ENCODE assay signal across 11 mouse cellular contexts in genomic region chr5:24353327-24353726, GRCm38 (mm10). TPM values are rescaled to one million over a fixed set of nuclear protein-coding genes. Genes with fewer than 3 reads are reported as not detected.
A peak's percentile ranks its signal among the peaks of the same experiment; 100 is the strongest.
DNase-seq lines count a peak whose midpoint lies in the region; ATAC-seq and TF ChIP-seq lines count a peak whose summit lies in the region.
"Had no signal": no experiment of that assay in that cellular context is flagged by ENCODE, and none has a peak within 500 bp of the region (broad histone marks: within the 10 kb centered on the region; RNA-seq: fewer than 3 reads in every experiment).

No protein-coding gene starts in this region.

- no peaks in the 10 kb centered on the region for H3K36me3 ChIP-seq in heart, embryonic 10.5 days
- H3K36me3 ChIP-seq in lung, embryonic 16.5 days (ENCODE audit: control insufficient read depth, insufficient read depth, low read length) = no peaks in the 10 kb centered on the region
- no peaks in the 10 kb centered on the region for H3K36me3 ChIP-seq in limb, embryonic 11.5 days (ENCODE audit: control insufficient read depth, insufficient read depth, low read length)
- no peaks in the 10 kb centered on the region for H3K36me3 ChIP-seq in stomach, postnatal 0 days (ENCODE audit: control insufficient read depth, insufficient read depth, low read length)
- H3K36me3 ChIP-seq: liver, embryonic 12.5 days had no signal

- TF ChIP-seq CTCF in lung, adult 2 months (IDR thresholded peaks at IDR 0.05; ENCODE audit: insufficient read depth, low read length) = no peak
- no peak for TF ChIP-seq CTCF in stomach, postnatal 0 days (IDR thresholded peaks at IDR 0.05; ENCODE audit: low read depth)

- no peak overlapping the region for H3K9ac ChIP-seq in lung, embryonic 16.5 days (ENCODE audit: low read length)
- no peak overlapping the region for H3K9ac ChIP-seq in limb, embryonic 11.5 days (ENCODE audit: low read length)
- no peak overlapping the region for H3K9ac ChIP-seq in stomach, postnatal 0 days (ENCODE audit: low read length)
- H3K9ac ChIP-seq: liver, embryonic 12.5 days had no signal

- peak overlapping the region; percentile 88 for H3K4me3 ChIP-seq in heart, embryonic 10.5 days
- H3K4me3 ChIP-seq in lung, embryonic 16.5 days (ENCODE audit: low read length) = no peak overlapping the region
- no peak overlapping the region for H3K4me3 ChIP-seq in lung, adult 2 months (replicated peaks; ENCODE audit: extremely low read depth, low read depth, low read length)
- H3K4me3 ChIP-seq in limb, embryonic 11.5 days (ENCODE audit: low read depth, low read length) = no peak overlapping the region
- no peak overlapping the region for H3K4me3 ChIP-seq in stomach, postnatal 0 days (ENCODE audit: low read depth, low read length)
- H3K4me3 ChIP-seq: liver, embryonic 12.5 days had no signal

- ATAC-seq in lung, embryonic 16.5 days (ENCODE audit: low read depth) = no peak
- ATAC-seq in limb, embryonic 11.5 days (ENCODE audit: insufficient number of reproducible peaks, low FRiP score, low TSS enrichment, low read depth) = no peak
- no peak for ATAC-seq in stomach, postnatal 0 days (ENCODE audit: low FRiP score, low TSS enrichment)
- no peak for ATAC-seq in activated CD4-positive, CD25-positive, alpha-beta regulatory T cell, adult 4 months
- ATAC-seq: Patski had no signal

- H3K4me1 ChIP-seq in heart, embryonic 10.5 days = peaks cover 63% of the 10 kb centered on the region
- H3K4me1 ChIP-seq in lung, embryonic 16.5 days (replicated peaks; ENCODE audit: control insufficient read depth, insufficient read depth, low read length) = peaks cover 28% of the 10 kb centered on the region
- peaks cover 8% of the 10 kb centered on the region for H3K4me1 ChIP-seq in lung, adult 2 months (ENCODE audit: control insufficient read depth, insufficient read depth, low read length)
- H3K4me1 ChIP-seq in limb, embryonic 11.5 days (ENCODE audit: control insufficient read depth, insufficient read depth, low read length) = peaks cover 20% of the 10 kb centered on the region
- H3K4me1 ChIP-seq in stomach, postnatal 0 days (replicated peaks; ENCODE audit: control insufficient read depth, insufficient read depth) = peaks cover 4% of the 10 kb centered on the region; the same call in 1 of the 2 replicates

- no peak overlapping the region for H3K4me2 ChIP-seq in lung, embryonic 16.5 days (ENCODE audit: low read depth, low read length)
- H3K4me2 ChIP-seq in limb, embryonic 11.5 days (ENCODE audit: low read depth, severe bottlenecking) = no peak overlapping the region
- no peak overlapping the region for H3K4me2 ChIP-seq in stomach, postnatal 0 days (replicated peaks; ENCODE audit: low read depth)

- WGBS in heart, embryonic 10.5 days = 15% methylated on average over 4 of the region's 4 CpGs
- 23% methylated on average over 4 of the region's 4 CpGs for WGBS in lung, embryonic 16.5 days
- WGBS in lung, adult 2 months = 37% methylated on average over 4 of the region's 4 CpGs
- WGBS in limb, embryonic 11.5 days = 14% methylated on average over 4 of the region's 4 CpGs
- 40% methylated on average over 4 of the region's 4 CpGs for WGBS in stomach, postnatal 0 days

- H3K9me3 ChIP-seq in heart, embryonic 10.5 days = no peaks in the 10 kb centered on the region
- no peaks in the 10 kb centered on the region for H3K9me3 ChIP-seq in lung, embryonic 16.5 days (ENCODE audit: control insufficient read depth, low read length)
- no peaks in the 10 kb centered on the region for H3K9me3 ChIP-seq in limb, embryonic 11.5 days (ENCODE audit: control insufficient read depth, low read length)
- no peaks in the 10 kb centered on the region for H3K9me3 ChIP-seq in stomach, postnatal 0 days (ENCODE audit: control insufficient read depth, low read length)
- H3K9me3 ChIP-seq: liver, embryonic 12.5 days had no signal

- peak overlapping the region; percentile 99 for H3K27ac ChIP-seq in heart, embryonic 10.5 days
- H3K27ac ChIP-seq in lung, embryonic 16.5 days (ENCODE audit: low read length) = peak overlapping the region; percentile 76
- H3K27ac ChIP-seq in limb, embryonic 11.5 days (replicated peaks; ENCODE audit: low read depth, low read length) = peak overlapping the region; percentile 63
- peak overlapping the region; percentile 92; the same call in 1 of the 2 replicates for H3K27ac ChIP-seq in stomach, postnatal 0 days (replicated peaks)
- H3K27ac ChIP-seq: liver, embryonic 12.5 days had no signal

- peaks cover 35% of the 10 kb centered on the region for H3K27me3 ChIP-seq in heart, embryonic 10.5 days (ENCODE audit: insufficient read depth, poor library complexity, severe bottlenecking)
- peaks cover 26% of the 10 kb centered on the region for H3K27me3 ChIP-seq in lung, embryonic 16.5 days (ENCODE audit: control insufficient read depth, insufficient read depth, low read depth, low read length)
- H3K27me3 ChIP-seq in limb, embryonic 11.5 days (ENCODE audit: control insufficient read depth, insufficient read depth, low read length) = peaks cover 22% of the 10 kb centered on the region
- no peaks in the 10 kb centered on the region; the same call in 1 of the 2 replicates for H3K27me3 ChIP-seq in stomach, postnatal 0 days (ENCODE audit: control insufficient read depth, insufficient read depth, low read length)

- DNase-seq in heart, embryonic 10.5 days (ENCODE audit: low spot score) = no peak
- no peak for DNase-seq in heart, adult 8-10 months (ENCODE audit: low spot score)
- no peak for DNase-seq in lung, adult 2 months
- no peak for DNase-seq in limb, embryonic 11.5 days (ENCODE audit: low spot score)
- no peak for DNase-seq in stomach, postnatal 0 days (ENCODE audit: low spot score)
- DNase-seq in urinary bladder, postnatal 4 days (ENCODE audit: low spot score in 2 of 2) = no peak
- DNase-seq: cerebellum, postnatal 36 days had no signal

- TF ChIP-seq POLR2A in lung, adult 2 months (IDR thresholded peaks at IDR 0.05; ENCODE audit: borderline replicate concordance, extremely low read depth, low read depth, low read length) = no peak

- no peak for TF ChIP-seq EP300 in stomach, postnatal 0 days (optimal IDR thresholded peaks at IDR 0.05)

RNA-seq across cellular contexts. Expression of gene Kcnh2, which starts 1.9 kb away (rescaled TPM):
- polyA plus RNA-seq in heart, embryonic 10.5 days (2016; fragmentation: Nextera tagmentation; extraction: Ambion mirVana) = 28.8 and 32.2 TPM in 2 replicates
- total RNA-seq in heart, adult 8-10 months (2022) = 10 to 100 TPM; 48.8 to 95.2 (median 71.0) TPM
- polyA plus RNA-seq in lung, embryonic 16.5 days (2015; fragmentation: Nextera tagmentation; extraction: Ambion mirVana) = 5.6 and 6.5 TPM in 2 replicates
- polyA plus RNA-seq in lung, adult 2 months (2012; rRNA removed) = 29.5 and 37.1 TPM in 2 replicates
- 6.7 and 7.1 TPM in 2 replicates for polyA plus RNA-seq in limb, embryonic 11.5 days (2014; fragmentation: Nextera tagmentation; extraction: Ambion mirVana)
- polyA plus RNA-seq in stomach, postnatal 0 days (2015; fragmentation: Nextera tagmentation; extraction: Ambion mirVana) = 3.7 and 3.8 TPM in 2 replicates
- polyA plus RNA-seq in activated CD4-positive, CD25-positive, alpha-beta regulatory T cell, adult 4 months (2017; shearing (Covaris generic)) = under 1 TPM; 0.16 to 0.24 TPM

RNA-seq across cellular contexts. Expression of gene Nos3, which starts 11.3 kb away (rescaled TPM):
- 23.2 and 40.8 TPM in 2 replicates for polyA plus RNA-seq in heart, embryonic 10.5 days (2016; fragmentation: Nextera tagmentation; extraction: Ambion mirVana)
- total RNA-seq in heart, adult 8-10 months (2022) = 10 to 100 TPM; 21.4 to 26.9 (median 23.8) TPM
- polyA plus RNA-seq in lung, embryonic 16.5 days (2015; fragmentation: Nextera tagmentation; extraction: Ambion mirVana) = 18.9 and 19.8 TPM in 2 replicates
- polyA plus RNA-seq in lung, adult 2 months (2012; rRNA removed) = 21.0 and 28.2 TPM in 2 replicates
- 4.8 and 5.3 TPM in 2 replicates for polyA plus RNA-seq in limb, embryonic 11.5 days (2014; fragmentation: Nextera tagmentation; extraction: Ambion mirVana)
- polyA plus RNA-seq in stomach, postnatal 0 days (2015; fragmentation: Nextera tagmentation; extraction: Ambion mirVana) = 3.1 and 3.2 TPM in 2 replicates
- polyA plus RNA-seq in activated CD4-positive, CD25-positive, alpha-beta regulatory T cell, adult 4 months (2017; shearing (Covaris generic)) = under 1 TPM in 1 of 2 experiments, not detected in 1; 0.42 TPM

RNA-seq across cellular contexts. Expression of gene Atg9b, which starts 38.6 kb away (rescaled TPM):
- 1.2 and 2.3 TPM in 2 replicates for polyA plus RNA-seq in heart, embryonic 10.5 days (2016; fragmentation: Nextera tagmentation; extraction: Ambion mirVana)
- total RNA-seq in heart, adult 8-10 months (2022) = 1 to 10 TPM in 2 of 4 experiments, under 1 TPM in 2; 0.73 to 1.7 (median 1.1) TPM
- 0.46 and 0.49 TPM in 2 replicates for polyA plus RNA-seq in lung, embryonic 16.5 days (2015; fragmentation: Nextera tagmentation; extraction: Ambion mirVana)
- 2.0 and 9.7 TPM in 2 replicates for polyA plus RNA-seq in lung, adult 2 months (2012; rRNA removed)
- 0.35 and 1.2 TPM in 2 replicates for polyA plus RNA-seq in limb, embryonic 11.5 days (2014; fragmentation: Nextera tagmentation; extraction: Ambion mirVana)
- 4.1 and 5.8 TPM in 2 replicates for polyA plus RNA-seq in stomach, postnatal 0 days (2015; fragmentation: Nextera tagmentation; extraction: Ambion mirVana)
- 1 to 10 TPM; 2.2 to 2.9 TPM for polyA plus RNA-seq in activated CD4-positive, CD25-positive, alpha-beta regulatory T cell, adult 4 months (2017; shearing (Covaris generic))

RNA-seq across cellular contexts. Expression of gene Abcb8, which starts 40.1 kb away (rescaled TPM):
- 62.7 and 81.3 TPM in 2 replicates for polyA plus RNA-seq in heart, embryonic 10.5 days (2016; fragmentation: Nextera tagmentation; extraction: Ambion mirVana)
- 100 to 1,000 TPM in 2 of 4 experiments, 10 to 100 TPM in 2; 96.5 to 106 (median 101) TPM for total RNA-seq in heart, adult 8-10 months (2022)
- polyA plus RNA-seq in lung, embryonic 16.5 days (2015; fragmentation: Nextera tagmentation; extraction: Ambion mirVana) = 48.0 and 51.4 TPM in 2 replicates
- 36.0 and 38.5 TPM in 2 replicates for polyA plus RNA-seq in lung, adult 2 months (2012; rRNA removed)
- 37.6 and 40.5 TPM in 2 replicates for polyA plus RNA-seq in limb, embryonic 11.5 days (2014; fragmentation: Nextera tagmentation; extraction: Ambion mirVana)
- polyA plus RNA-seq in stomach, postnatal 0 days (2015; fragmentation: Nextera tagmentation; extraction: Ambion mirVana) = 29.3 and 30.2 TPM in 2 replicates
- 10 to 100 TPM; 15.3 to 21.6 TPM for polyA plus RNA-seq in activated CD4-positive, CD25-positive, alpha-beta regulatory T cell, adult 4 months (2017; shearing (Covaris generic))

RNA-seq across cellular contexts. Expression of gene Asic3, which starts 59.9 kb away (rescaled TPM):
- 0.11 TPM in 1 of 2 replicates, not detected in the other for polyA plus RNA-seq in heart, embryonic 10.5 days (2016; fragmentation: Nextera tagmentation; extraction: Ambion mirVana)
- total RNA-seq in heart, adult 8-10 months (2022) = under 1 TPM in 1 of 4 experiments, not detected in 3; 0.16 TPM
- polyA plus RNA-seq in lung, embryonic 16.5 days (2015; fragmentation: Nextera tagmentation; extraction: Ambion mirVana) = 0.19 TPM in 1 of 2 replicates, not detected in the other
- 0.15 and 0.50 TPM in 2 replicates for polyA plus RNA-seq in lung, adult 2 months (2012; rRNA removed)
- 0.33 and 0.40 TPM in 2 replicates for polyA plus RNA-seq in limb, embryonic 11.5 days (2014; fragmentation: Nextera tagmentation; extraction: Ambion mirVana)
- 0.10 TPM in 1 of 2 replicates, not detected in the other for polyA plus RNA-seq in stomach, postnatal 0 days (2015; fragmentation: Nextera tagmentation; extraction: Ambion mirVana)
- polyA plus RNA-seq in activated CD4-positive, CD25-positive, alpha-beta regulatory T cell, adult 4 months (2017; shearing (Covaris generic)) = under 1 TPM in 1 of 2 experiments, not detected in 1; 0.85 TPM
- polyA plus RNA-seq: liver, embryonic 12.5 days had no signal
